Mouse (Mus musculus): Measurements from ENCODE around the gene Lsm11. TPM values are rescaled to one million over a fixed set of nuclear protein-coding genes. Genes with fewer than 3 reads are reported as not detected.

Lsm11 gene
- polyA plus RNA-seq, 1 experiment from 2014 or later = 6.3 TPM

- WGBS = 92% methylated on average over 2 of the region's 2 CpGs
These were observed 2.8 kb upstream of the Lsm11 start for GRCm38 (mm10) chr11:45947491-45947890.

DNA sequence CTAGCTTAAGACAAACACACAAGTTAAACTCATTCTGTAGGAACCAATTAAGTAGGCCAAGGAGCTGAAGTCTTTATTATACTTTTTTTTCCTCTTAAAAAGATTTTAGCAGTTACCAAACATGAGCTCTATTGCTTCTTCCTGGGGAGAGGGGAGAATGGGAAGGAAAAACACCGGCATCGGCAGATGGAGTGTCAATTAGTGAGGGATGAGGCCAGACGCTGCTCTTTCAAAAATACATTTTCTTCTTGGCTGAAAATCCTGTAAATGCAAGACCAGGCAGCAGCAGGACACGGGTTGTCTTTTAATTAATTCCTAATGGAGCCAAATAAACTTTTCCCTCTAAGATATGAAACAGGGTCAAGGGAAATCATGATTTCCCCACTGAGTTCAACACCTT lies 2.1 kb upstream of the Lsm11 start:
- no peaks in the 10 kb centered on the region for H3K9me3 ChIP-seq (replicated peaks)
- WGBS = 85% methylated on average over 4 of the region's 4 CpGs
- H3K36me3 ChIP-seq = peaks cover 36% of the 10 kb centered on the region
- no peaks in the 10 kb centered on the region for H3K27me3 ChIP-seq (ENCODE audit: low read depth, poor library complexity, severe bottlenecking)
- no peak for DNase-seq (ENCODE audit: low spot score)
- no peak overlapping the region for H3K4me3 ChIP-seq
- no peak overlapping the region for H3K27ac ChIP-seq
- peaks cover 16% of the 10 kb centered on the region for H3K4me1 ChIP-seq

More at GRCm38 (mm10) chr11:45947491-45947890, 2.8 kb upstream of the Lsm11 start:
- Histone ChIP-seq H3K27ac (no peak overlapping the region), H3K4me3 (no peak overlapping the region), H3K4me1 (peaks cover 16% of the 10 kb centered on the region), H3K36me3 (peaks cover 43% of the 10 kb centered on the region), H3K9me3 (replicated peaks) (no peaks in the 10 kb centered on the region), H3K27me3 (ENCODE audit: low read depth, poor library complexity, severe bottlenecking) (no peaks in the 10 kb centered on the region)
- DNase-seq (ENCODE audit: low spot score) = no peak

GRCm38 (mm10) chr11:45943891-45944642 lies 668 bp downstream of the Lsm11 start:
- DNase-seq (ENCODE audit: low spot score) = peak; percentile 57
- H3K36me3 ChIP-seq = peaks cover 21% of the 10 kb centered on the region
- peak overlapping the region; percentile 82 for H3K4me3 ChIP-seq
- under 1% methylated on average over 49 of the region's 49 CpGs for WGBS
- H3K27me3 ChIP-seq (ENCODE audit: low read depth, poor library complexity, severe bottlenecking) = no peaks in the 10 kb centered on the region
- H3K27ac ChIP-seq = peak overlapping the region; percentile 93
- no peaks in the 10 kb centered on the region for H3K9me3 ChIP-seq (replicated peaks)
- H3K4me1 ChIP-seq = peaks cover 16% of the 10 kb centered on the region

DNA sequence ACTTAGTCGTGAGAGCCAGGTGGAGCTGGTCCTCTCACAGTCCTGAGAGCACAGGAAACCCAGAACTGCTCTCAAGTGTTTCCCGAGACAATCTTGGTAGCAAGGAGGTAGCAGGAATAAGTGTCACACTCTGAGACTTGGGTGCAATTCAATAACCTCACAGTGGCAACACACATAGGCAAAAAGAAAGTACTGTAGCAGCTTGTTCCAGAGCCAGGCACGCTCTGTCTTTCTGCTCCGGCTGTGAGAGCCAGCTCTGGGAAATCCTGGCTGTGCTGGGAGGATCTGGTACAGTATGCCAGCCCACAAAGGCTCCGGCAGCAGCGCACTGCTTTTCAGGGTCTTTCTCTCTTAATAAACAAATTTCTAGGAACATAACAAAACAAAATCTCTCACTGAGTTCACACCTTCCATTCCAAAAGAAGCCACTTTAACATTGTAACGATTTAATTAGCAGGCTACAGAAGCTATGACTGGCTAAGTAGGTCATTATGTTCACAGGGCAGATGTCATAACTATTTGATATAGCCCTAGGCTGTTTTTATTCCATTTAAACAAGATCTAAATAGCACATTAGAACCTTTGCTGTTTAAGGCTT lies 1.5 kb downstream of the Lsm11 start:
- H3K9me3 ChIP-seq (replicated peaks) = no peaks in the 10 kb centered on the region
- WGBS = 83% methylated on average over 7 of the region's 7 CpGs
- peak overlapping the region; percentile 82 for H3K4me3 ChIP-seq
- DNase-seq (ENCODE audit: low spot score) = no peak
- H3K27me3 ChIP-seq (ENCODE audit: low read depth, poor library complexity, severe bottlenecking) = no peaks in the 10 kb centered on the region
- peaks cover 20% of the 10 kb centered on the region; the same call in 1 of the 2 replicates for H3K36me3 ChIP-seq
- H3K27ac ChIP-seq = no peak overlapping the region
- peaks cover 16% of the 10 kb centered on the region for H3K4me1 ChIP-seq

GRCm38 (mm10) chr11:45942281-45942680 lies 2.5 kb downstream of the Lsm11 start:
- no peak for DNase-seq (ENCODE audit: low spot score)
- 92% methylated on average over 7 of the region's 7 CpGs for WGBS
- H3K4me1 ChIP-seq = peaks cover 16% of the 10 kb centered on the region
- H3K36me3 ChIP-seq = peaks cover 20% of the 10 kb centered on the region
- H3K27ac ChIP-seq = no peak overlapping the region
- no peaks in the 10 kb centered on the region for H3K27me3 ChIP-seq (ENCODE audit: low read depth, poor library complexity, severe bottlenecking)
- H3K9me3 ChIP-seq (replicated peaks) = no peaks in the 10 kb centered on the region
- H3K4me3 ChIP-seq = no peak overlapping the region

DNA sequence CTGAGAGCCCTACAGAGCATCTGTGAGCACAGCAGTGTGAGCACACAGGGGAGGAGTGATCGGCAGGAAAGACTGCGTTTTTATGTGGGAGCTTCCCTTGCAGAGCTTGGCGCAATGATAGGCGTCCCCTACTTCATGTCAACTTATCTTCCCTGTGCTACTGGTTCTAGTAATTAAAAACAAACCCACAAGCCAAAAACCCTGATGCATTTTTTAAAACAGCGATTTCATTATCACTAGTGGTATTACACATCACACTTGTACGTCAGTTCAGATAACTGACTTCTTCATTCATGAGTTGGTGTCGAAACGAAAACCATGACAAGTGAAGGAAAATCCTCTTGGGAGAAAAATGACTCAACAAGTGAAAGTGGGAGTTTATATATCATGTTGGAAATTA lies 5.8 kb downstream of the Lsm11 start:
- Histone ChIP-seq H3K9me3 (replicated peaks) (no peaks in the 10 kb centered on the region), H3K36me3 (peaks cover 54% of the 10 kb centered on the region), H3K4me1 (peaks cover 12% of the 10 kb centered on the region), H3K27ac (no peak overlapping the region), H3K4me3 (no peak overlapping the region), H3K27me3 (ENCODE audit: low read depth, poor library complexity, severe bottlenecking) (no peaks in the 10 kb centered on the region)
- DNase-seq (ENCODE audit: low spot score) = no peak
- 95% methylated on average over 8 of the region's 8 CpGs for WGBS

DNA sequence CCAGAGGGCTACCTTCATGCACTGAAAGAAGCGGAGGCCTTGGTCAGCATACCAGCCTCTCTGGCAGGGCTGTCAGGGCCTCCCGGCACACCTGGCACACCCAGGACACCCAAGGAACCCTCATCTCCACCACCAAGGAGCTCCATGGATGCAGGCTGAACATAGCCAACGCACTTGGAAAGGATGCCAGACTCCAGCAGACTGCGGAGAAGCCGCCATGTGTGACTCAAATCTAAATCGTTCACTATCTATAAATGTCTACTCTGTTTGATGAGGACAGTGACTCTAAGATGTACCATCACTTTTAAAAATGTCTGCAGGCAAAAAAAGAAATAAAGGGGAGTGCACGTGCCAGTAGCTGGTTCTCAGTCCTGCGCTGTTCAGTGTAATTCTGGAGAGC lies 7.3 kb downstream of the Lsm11 start:
- no peaks in the 10 kb centered on the region for H3K4me1 ChIP-seq
- no peak overlapping the region for H3K4me3 ChIP-seq
- H3K9me3 ChIP-seq (replicated peaks) = no peaks in the 10 kb centered on the region
- peaks cover 68% of the 10 kb centered on the region for H3K36me3 ChIP-seq
- no peaks in the 10 kb centered on the region for H3K27me3 ChIP-seq (ENCODE audit: low read depth, poor library complexity, severe bottlenecking)
- 97% methylated on average over 8 of the region's 8 CpGs for WGBS
- no peak for DNase-seq (ENCODE audit: low spot score)
- H3K27ac ChIP-seq = no peak overlapping the region

- DNase-seq (ENCODE audit: low spot score) = no peak
- Histone ChIP-seq H3K4me1 (0 out of 2 replicates have a peak, but pooled peaks cover 3% of the 10 kb centered on the region), H3K9me3 (replicated peaks) (no peaks in the 10 kb centered on the region), H3K27me3 (ENCODE audit: low read depth, poor library complexity, severe bottlenecking) (no peaks in the 10 kb centered on the region), H3K36me3 (peaks cover 76% of the 10 kb centered on the region), H3K27ac (no peak overlapping the region), H3K4me3 (no peak overlapping the region)
- 91% methylated on average over 10 of the region's 10 CpGs for WGBS
These were observed 12.0 kb downstream of the Lsm11 start for GRCm38 (mm10) chr11:45932771-45933170.

GRCm38 (mm10) chr11:45929541-45929940 lies 15.2 kb downstream of the Lsm11 start:
- H3K27me3 ChIP-seq (ENCODE audit: low read depth, poor library complexity, severe bottlenecking) = no peaks in the 10 kb centered on the region
- H3K4me1 ChIP-seq = peaks cover 22% of the 10 kb centered on the region
- no peak overlapping the region for H3K27ac ChIP-seq
- no peak for DNase-seq (ENCODE audit: low spot score)
- H3K9me3 ChIP-seq (replicated peaks) = no peaks in the 10 kb centered on the region
- 90% methylated on average over 10 of the region's 10 CpGs for WGBS
- peaks cover 44% of the 10 kb centered on the region for H3K36me3 ChIP-seq
- H3K4me3 ChIP-seq = no peak overlapping the region

DNA sequence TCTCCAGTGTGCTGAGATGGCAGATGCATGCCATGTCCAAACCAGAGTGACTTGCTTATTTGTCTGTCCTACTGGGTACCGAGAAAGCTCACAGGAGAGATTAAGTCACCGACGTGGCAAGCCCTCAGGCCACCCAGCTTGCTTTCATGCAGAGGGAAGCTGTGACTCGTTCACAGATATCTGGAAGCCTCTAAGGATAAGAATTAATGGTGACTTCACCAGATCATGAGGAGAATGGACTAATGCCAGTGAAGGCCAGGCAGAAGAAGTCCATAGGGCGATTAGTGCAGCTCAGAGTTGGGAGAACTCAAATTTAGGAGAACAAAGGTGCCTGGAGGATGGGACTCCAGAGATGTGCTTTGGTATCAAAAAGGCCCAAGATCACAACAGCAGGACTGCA lies 17.3 kb downstream of the Lsm11 start:
- no peak for DNase-seq (ENCODE audit: low spot score)
- no peak overlapping the region for H3K27ac ChIP-seq
- peaks cover 23% of the 10 kb centered on the region for H3K36me3 ChIP-seq
- no peak overlapping the region for H3K4me3 ChIP-seq
- WGBS = 72% methylated on average over 5 of the region's 5 CpGs
- no peaks in the 10 kb centered on the region for H3K9me3 ChIP-seq (replicated peaks)
- no peaks in the 10 kb centered on the region for H3K27me3 ChIP-seq (ENCODE audit: low read depth, poor library complexity, severe bottlenecking)
- peaks cover 23% of the 10 kb centered on the region for H3K4me1 ChIP-seq

- under 1% methylated on average over 9 of the region's 9 CpGs for WGBS
- H3K9me3 ChIP-seq (replicated peaks) = no peaks in the 10 kb centered on the region
- peaks cover 29% of the 10 kb centered on the region for H3K4me1 ChIP-seq
- no peaks in the 10 kb centered on the region for H3K27me3 ChIP-seq (ENCODE audit: low read depth, poor library complexity, severe bottlenecking)
- peak overlapping the region; percentile 50 for H3K4me3 ChIP-seq
- H3K27ac ChIP-seq = peak overlapping the region; percentile 74
- H3K36me3 ChIP-seq = peaks cover 17% of the 10 kb centered on the region
- DNase-seq (ENCODE audit: low spot score) = peak; percentile 85
These were observed 18.1 kb downstream of the Lsm11 start for GRCm38 (mm10) chr11:45926640-45927082.

DNA sequence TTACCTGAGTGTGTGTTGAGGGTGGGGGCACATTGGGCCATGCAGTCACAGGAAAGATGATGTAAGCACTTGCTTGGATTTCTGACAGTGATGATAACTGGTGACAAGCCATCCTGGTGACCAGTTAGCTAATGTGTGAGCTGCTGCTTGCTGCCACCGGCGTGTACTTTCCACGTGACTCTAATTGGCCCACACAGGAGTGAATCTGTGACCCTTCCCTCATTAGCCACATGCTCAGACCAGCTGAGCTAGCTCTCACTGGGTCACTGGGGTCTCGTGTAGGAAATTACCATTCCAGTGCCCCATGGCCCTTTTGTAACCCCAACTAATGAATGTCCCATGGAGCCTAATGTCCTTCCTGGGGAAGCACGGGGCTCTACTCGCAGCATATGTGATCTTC lies 19.3 kb downstream of the Lsm11 start:
- peak; percentile 42 for DNase-seq (ENCODE audit: low spot score)
- peak overlapping the region; percentile 25 for H3K27ac ChIP-seq
- H3K27me3 ChIP-seq (ENCODE audit: low read depth, poor library complexity, severe bottlenecking) = no peaks in the 10 kb centered on the region
- peaks cover 38% of the 10 kb centered on the region for H3K4me1 ChIP-seq
- peaks cover 12% of the 10 kb centered on the region for H3K36me3 ChIP-seq
- H3K9me3 ChIP-seq (replicated peaks) = no peaks in the 10 kb centered on the region
- no peak overlapping the region for H3K4me3 ChIP-seq
- 25% methylated on average over 6 of the region's 6 CpGs for WGBS

GRCm38 (mm10) chr11:45921480-45921898 lies 23.2 kb downstream of the Lsm11 start:
- Histone ChIP-seq H3K27me3 (ENCODE audit: low read depth, poor library complexity, severe bottlenecking) (no peaks in the 10 kb centered on the region), H3K4me3 (peak overlapping the region; percentile 10; the same call in 1 of the 2 replicates), H3K36me3 (no peaks in the 10 kb centered on the region), H3K4me1 (peaks cover 33% of the 10 kb centered on the region), H3K9me3 (replicated peaks) (no peaks in the 10 kb centered on the region), H3K27ac (peak overlapping the region; percentile 78)
- 13% methylated on average over 10 of the region's 10 CpGs for WGBS
- DNase-seq (ENCODE audit: low spot score) = no peak

Measured in limb, embryonic 10.5 days (tissue).